Mouse (Mus musculus): ENCODE measurements around the gene Samd10.

The Samd10 gene

DNA sequence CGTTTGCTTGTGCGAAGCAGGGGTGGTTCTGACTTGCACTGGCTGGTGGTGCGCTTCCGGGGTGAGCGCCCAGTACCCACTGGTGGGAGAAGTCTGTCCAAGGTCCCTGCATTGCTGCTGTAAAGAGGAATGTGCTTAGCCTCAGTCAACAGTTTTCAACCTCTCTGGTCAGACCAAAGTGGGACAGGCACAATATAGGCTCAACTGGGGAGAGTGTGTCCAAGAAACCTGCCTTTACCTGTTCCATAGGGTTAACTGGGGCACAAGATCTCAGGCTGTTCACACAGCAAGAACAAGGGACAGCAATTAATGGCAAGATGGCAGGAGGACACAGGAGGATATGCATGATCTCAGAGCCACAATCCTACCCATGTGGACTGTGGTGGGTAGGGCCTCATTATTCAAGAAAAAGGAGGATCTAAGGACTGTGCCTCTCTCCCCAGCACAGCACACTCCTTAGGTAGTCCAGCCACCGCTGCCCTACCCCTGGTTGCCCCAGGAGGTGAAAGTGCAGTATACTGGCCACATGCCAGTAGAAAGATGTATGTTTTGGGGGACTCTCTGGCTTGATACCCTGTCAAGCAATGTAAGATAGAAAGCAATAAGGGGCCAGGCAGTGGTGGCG is 24.0 kb downstream of the Samd10 start:
- no peak for DNase-seq

DNA sequence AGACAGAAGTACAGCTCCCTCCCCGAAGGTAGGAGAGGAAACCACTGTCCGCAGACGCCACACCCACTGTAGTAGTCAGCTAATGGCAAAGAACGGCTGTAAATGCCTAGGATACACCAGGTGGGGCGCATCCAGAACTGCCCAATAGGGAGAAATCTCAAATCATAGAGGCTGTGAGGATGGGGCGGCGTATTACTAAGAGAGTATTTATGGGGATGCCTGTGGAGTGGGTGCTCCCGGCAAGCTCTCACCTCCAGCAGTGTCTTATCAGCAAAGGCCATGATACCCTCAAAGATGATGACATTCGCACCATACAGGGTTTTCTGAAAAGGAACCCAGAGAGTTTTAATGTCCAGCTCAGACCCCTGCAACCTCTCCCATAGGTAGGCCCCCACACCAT is 25.1 kb downstream of the Samd10 start:
- peak in 1 of 2 experiments; percentile 3 for DNase-seq

DNA sequence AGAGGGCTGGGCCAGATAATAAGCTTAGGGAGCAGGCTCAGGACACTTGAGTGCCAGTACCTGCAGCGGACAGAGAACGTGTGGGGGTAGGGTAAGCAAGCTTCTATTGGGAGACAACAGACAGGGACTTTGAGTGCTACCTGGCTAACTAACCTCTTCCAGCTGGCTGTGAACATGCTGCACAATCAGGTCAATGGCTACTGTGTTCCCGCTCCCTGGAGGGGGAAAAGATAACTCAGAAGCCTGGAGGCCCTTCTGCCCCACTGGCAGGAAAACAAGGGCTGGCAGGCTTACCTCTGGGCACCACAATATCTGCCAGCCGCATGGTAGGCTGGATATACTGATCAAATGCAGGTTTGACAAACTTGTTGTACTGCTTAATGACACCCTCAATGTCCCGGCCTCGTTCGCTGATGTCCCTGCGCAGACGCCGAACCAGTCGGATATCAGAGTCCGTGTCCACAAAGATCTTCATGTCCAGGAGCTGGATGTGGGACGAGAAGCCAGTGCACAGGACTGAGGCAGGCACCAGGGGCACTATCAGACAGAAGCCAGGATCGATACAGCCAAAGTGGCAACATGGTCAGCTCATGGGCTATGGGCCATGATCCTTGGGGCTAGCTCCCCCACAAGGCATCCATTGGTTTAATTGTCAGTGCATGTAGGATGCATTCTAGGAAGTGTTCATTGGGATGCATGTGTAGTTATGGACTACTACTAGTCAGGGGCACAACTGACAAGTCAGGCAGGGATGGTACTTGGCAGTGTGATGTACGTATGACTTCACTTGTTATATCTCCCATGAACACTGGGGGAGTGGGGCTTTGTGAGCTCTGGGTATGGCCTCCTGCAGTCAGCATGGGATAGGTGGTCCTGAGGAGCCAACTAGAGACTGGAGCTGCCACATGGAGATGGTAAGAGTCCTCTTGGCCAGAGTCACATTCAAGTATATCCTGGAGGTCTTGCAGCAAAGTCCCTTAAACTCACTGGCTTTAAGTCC is 25.8 kb downstream of the Samd10 start:
- DNase-seq = peak; percentile 52 to 59

DNA sequence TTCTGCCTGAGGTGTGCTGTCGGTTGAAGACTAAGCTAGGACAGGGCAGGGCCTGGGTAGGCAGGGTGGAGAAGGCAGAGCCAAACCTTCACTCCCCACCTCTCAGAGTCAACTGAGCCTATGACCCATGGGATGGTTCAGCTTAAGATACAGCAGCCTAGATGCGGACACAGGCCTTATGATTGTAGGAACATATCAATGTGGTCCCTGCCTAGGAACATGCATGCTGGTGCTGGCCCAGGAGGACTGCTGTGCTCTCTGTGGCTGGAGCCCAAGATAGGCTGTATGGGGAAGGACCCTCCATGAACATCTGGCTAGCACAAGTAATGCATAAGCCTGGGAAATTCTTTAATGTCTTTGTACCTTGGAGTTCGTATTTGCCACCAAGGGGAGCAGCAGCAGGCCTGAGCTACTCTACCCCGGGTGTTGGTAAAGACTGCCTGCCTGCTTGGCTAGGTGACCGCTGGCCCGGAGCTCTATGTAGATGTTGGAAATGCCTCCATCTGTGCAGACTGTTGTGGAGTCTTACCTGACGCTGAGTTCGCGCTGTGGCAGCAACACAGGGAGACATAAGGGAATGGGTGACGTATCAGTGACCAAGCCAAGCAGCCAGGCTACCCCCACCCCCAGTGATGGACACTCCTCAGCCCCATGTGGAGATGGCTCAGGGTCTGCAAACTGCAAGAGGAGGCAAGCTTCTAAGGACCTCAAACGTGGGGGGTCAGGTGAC is 26.9 kb downstream of the Samd10 start:
- DNase-seq = peak in 1 of 2 experiments; percentile 29

DNA sequence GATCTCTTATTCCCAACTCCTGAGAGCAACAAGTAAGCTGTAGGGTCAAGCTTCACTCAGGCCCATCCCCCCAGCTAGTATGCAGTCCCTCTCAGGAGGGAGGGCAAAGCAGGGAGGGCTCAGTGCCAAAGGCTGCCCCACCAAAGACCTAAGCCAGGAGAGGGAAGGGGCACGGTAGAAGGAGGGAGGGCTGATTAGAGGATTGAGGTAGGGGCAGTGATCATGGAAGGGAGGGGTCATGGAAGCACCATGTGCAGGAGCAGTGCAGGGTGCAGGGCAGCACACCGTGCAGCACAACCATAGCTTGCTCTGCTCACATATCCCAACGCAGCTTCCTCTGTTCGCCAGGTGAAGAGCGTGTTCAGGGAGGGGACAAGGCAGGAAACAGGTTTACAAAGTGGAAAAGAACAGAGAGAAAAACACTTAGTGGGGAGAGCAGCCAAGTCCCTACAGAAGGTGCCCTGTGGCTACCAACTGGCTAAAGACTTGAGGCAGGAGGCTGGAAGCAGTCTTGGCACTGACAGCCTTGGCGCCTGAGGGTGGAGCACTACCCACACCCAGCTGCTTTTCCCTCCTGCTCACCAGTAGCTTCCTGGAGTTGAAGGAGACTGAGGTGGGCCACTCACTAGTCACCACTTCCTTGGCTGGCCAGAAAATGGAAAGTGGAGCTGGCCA is 28.0 kb downstream of the Samd10 start:
- DNase-seq = peak; percentile 73

DNA sequence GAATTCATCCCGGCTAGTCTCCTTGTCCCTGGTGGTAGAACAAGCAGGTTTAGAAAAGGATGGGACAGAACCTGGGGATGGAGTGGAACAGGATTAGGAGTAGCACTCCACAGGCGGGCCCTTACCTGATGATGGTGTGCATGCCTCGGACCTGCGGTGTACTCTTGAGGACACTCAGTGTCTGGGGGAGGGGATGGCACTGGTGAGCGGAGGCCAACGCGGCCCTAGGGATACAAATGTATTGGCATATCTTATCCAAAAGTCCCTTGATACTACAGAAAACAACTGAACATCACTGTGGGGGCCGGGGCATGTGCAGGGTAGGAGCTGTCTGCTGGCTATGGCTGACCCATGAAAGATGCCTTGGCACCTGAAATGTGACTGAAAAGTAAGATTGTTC is 28.6 kb downstream of the Samd10 start:
- DNase-seq = no peak

DNA sequence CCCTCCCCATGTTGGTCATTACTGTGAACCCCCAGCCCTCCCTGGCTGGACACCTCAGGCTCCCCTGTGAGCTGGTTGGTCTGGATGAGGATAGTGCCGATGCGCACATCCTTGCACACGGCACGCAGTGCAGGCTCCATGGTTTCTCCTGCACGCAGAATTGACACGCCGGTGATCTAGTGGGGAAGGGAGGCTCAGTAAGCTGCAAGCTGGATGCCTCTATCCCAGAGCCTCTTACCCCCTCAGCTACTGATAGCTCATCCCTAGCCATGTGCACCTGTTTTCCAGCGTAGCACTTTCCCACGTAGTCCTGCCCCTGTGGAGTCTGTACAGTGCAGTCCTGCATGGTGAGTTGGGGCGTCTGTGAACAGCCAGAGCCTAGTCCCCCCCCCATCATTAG is 29.2 kb downstream of the Samd10 start:
- no peak for DNase-seq

DNA sequence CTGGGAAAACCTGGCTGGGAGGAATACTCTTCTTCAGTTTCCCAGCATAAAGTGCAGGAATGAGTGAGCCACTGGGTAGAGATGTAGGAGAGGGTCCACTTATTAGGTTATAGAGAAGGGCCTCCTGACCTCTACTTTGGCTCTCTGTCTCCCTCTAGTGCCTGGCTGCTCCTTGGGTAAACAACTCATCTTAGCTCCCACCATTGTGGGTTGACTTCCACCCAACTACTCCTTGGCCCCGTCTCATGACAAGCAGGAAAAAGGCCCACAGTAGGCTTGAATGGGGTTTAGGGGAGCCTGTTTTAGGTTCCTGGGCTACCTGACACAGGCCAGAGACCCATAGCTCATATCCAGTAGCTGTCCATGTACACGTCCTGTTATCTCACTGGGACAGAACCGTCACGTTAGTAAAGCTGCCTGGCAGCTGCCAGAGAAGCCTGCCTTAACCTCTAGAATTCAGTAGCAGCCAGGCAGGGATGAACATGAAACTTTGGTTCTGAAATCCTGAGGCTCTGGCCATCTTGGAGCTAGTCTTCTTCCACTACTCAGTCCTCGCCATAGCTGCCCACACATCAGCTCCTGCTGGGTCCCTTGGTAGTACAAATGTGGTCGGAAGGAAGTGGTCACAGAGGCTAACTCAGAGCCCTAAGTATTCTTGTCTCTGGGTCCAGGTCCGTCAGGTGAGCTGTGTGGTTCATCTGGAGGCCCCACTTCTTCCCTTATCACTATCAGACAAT is 30.6 kb downstream of the Samd10 start:
- DNase-seq = no peak

DNA sequence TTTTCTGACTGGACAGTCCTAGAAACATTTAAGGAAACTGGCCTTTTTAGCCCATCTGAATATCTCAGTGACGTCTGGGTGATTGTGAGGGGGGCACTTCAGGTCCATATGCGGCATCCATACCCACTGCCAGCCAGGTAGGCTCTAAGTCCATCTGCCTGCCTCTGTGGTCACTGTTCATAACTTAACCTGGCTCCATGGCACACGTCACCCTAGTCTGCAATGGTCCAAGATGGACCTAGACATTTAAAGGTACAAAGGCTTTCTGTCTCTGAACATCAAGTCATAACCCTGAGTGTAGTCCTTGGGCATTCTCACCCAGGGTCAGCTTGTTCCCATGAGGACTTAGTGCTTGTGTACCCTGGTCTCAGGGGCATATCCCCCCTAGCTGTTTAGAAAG is 31.7 kb downstream of the Samd10 start:
- no peak for DNase-seq

DNA sequence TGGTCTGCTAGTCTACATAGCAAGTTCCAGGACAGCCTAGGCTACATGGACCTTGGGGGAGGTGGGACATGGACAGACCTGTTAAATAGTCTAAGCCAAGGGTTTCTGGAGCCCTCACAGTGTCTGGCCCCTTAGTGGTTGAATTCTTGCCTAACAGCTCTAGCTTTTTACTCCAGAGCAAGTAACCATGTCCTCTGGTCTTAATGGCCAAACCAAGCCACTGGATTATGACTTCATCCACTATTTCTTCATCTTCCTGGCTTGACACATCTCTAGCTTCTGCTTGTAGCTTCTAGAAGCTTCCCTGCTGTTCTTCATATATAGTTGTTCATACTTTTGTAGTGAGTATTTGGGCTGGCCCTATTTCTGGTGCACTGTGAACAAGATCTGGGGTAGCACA is 45.2 kb downstream of the Samd10 start:
- DNase-seq = no peak

DNA sequence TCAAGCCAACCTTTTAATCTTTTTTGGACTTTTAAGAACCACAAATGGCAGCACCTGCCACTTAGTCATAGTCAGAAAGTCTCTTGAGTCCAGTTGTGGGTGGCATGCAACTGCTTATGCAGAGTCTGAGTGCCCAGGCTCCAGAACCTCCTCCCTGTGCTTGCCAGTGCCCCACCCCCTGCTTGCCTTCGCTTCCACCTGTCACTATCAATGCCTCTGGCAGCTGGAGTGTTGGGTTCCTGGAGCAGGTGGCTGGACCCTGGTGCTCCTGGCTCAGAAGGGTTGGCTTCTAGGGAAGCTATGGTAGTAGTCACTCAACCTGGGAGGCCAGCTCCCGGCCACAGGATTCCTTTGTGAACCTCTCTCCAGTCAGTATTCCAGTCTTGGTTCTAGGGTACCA is 48.8 kb downstream of the Samd10 start:
- no peak for DNase-seq

DNA sequence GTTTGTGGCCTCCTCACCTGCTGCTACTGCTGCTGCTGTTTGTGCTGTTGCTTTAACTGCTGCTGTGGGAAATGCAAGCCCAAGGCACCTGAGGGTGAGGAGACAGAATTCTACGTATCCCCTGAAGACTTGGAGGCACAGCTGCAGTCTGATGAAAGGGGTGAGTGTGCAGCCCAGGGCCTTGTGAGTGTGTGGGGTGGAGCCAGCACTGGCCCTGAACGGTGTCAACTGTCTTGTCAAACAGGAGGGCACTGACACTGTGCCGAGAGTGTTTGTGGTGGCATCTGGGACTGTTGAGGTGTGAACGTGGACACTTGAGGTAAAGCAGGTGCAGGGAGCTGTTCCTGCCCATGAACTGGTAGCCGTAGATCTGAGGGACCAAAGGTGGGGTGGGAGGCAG is 50.3 kb downstream of the Samd10 start:
- no peak for DNase-seq

DNA sequence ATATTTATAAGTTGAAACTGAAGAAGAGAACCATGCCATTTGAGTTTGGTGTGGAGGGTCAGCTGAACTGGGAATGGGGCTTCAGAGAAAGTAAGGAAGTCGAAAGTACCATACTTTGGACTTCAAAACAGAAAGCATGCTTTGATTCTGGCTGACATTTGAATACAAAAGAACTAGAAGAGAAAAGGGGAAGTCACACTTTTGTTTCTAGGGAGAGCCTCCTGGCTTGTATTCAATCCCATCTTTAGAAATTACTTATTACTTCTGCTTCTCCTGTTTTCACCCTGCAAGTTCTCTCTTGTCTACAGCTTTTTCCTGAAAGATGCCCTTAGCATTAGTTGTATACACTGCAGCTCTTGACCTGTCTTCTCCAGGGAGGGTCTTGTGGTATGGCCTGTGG is 50.8 kb downstream of the Samd10 start:
- no peak for DNase-seq

DNA sequence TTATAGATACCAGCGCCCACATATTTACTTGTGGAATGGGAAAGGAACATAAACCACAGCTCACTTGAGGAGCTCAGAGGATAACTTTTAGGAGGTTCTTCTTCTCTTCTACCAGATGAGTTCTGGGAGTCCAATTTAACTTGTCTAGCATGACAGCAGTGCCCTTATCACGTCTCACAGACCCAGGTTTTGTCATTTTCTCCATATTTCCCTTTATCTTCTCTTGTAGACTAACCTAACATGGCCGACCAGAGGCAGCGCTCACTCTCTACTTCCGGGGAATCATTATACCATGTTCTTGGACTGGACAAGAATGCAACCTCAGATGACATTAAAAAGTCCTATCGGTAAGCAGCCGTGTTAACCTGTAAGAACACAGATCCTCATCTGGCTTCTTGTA is 52.9 kb downstream of the Samd10 start:
- no peak for DNase-seq
